Mouse (Mus musculus) hindbrain, embryonic 12.5 days (tissue): ENCODE data around the gene Fbxo2. TPM values are rescaled to one million over a fixed set of nuclear protein-coding genes. Genes with fewer than 3 reads are reported as not detected.
A peak's percentile ranks its signal among the peaks of the same experiment; 100 is the strongest.

ENCODE experiments used
- ATAC-seq: fragments of 200-750 bp; cut with Nextera tagmentation; 2 replicates; pipeline ENCODE4 v1.8.0; 2017; ENCODE audit warnings: moderate TSS enrichment; ENCODE audit not compliant: low FRiP score
- H3K27ac ChIP-seq: fragments of 300-500 bp; sonication (generic); 2 replicates; pipeline ENCODE4 v1.5.1; 2016; ENCODE audit warnings: mild to moderate bottlenecking
- H3K27me3 ChIP-seq: fragments of 300-500 bp; sonication (generic); 2 replicates; pipeline ENCODE4 v1.6.1; 2016; ENCODE audit warnings: mild to moderate bottlenecking
- H3K36me3 ChIP-seq: fragments of 300-500 bp; sonication (generic); 2 replicates; pipeline ENCODE4 v1.6.1; 2016; ENCODE audit warnings: mild to moderate bottlenecking
- H3K4me1 ChIP-seq: fragments of 300-500 bp; sonication (generic); 2 replicates; pipeline ENCODE4 v1.6.1; 2016
- H3K4me2 ChIP-seq: fragments of 300-500 bp; sonication (generic); replicated peaks from 2 replicates; pipeline ENCODE4 v1.6.1; 2016; ENCODE audit warnings: mild to moderate bottlenecking
- H3K4me3 ChIP-seq: fragments of 300-500 bp; sonication (generic); 2 replicates; pipeline ENCODE4 v1.5.1; 2016; ENCODE audit warnings: mild to moderate bottlenecking
- H3K9ac ChIP-seq: fragments of 300-500 bp; sonication (generic); 2 replicates; pipeline ENCODE4 v1.6.1; 2016; ENCODE audit warnings: mild to moderate bottlenecking, moderate library complexity
- H3K9me3 ChIP-seq: fragments of 300-500 bp; sonication (generic); replicated peaks from 2 replicates; pipeline ENCODE4 v1.6.1; 2016; ENCODE audit warnings: mild to moderate bottlenecking
- WGBS: fragments of 180-500 bp; shearing (Covaris S2); methylation state at CpG from one replicate; pipeline ENCODE4 v1.1.7; 2016; 5-methylcytosine and 5-hydroxymethylcytosine counted together
- polyA plus RNA-seq: library from polyadenylated mRNA; unstranded; fragments of >200 nt; fragmentation: Nextera tagmentation; extraction: Ambion mirVana; gene quantifications from 2 replicates; pipeline ENCODE4 v1.2.1, GENCODE M21; 2016

The Fbxo2 gene
- polyA plus RNA-seq, 1 experiment from 2014 or later, result 10.9 TPM

GRCm38 (mm10) chr4:148128241-148128640, 32.2 kb upstream of the Fbxo2 start:
- Histone ChIP-seq H3K4me3 (peak overlapping the region; percentile 81), H3K9ac (peak overlapping the region; percentile 98; the same call in 1 of the 2 replicates), H3K27me3 (peaks cover 16% of the 10 kb centered on the region), H3K27ac (peak overlapping the region; percentile 99), H3K36me3 (no peaks in the 10 kb centered on the region), H3K4me2 (peak overlapping the region; percentile 80), H3K4me1 (peaks cover 63% of the 10 kb centered on the region), H3K9me3 (no peaks in the 10 kb centered on the region)
- no peak for ATAC-seq
- WGBS, result 53% methylated on average over 1 of the region's 1 CpGs

- Histone ChIP-seq H3K36me3 (no peaks in the 10 kb centered on the region), H3K4me3 (peak overlapping the region; percentile 81), H3K9me3 (no peaks in the 10 kb centered on the region), H3K27me3 (peaks cover 16% of the 10 kb centered on the region), H3K9ac (peak overlapping the region; percentile 98), H3K27ac (peak overlapping the region; percentile 99), H3K4me2 (peak overlapping the region; percentile 80), H3K4me1 (peaks cover 63% of the 10 kb centered on the region)
- 75% methylated on average over 2 of the region's 2 CpGs for WGBS
- ATAC-seq, result no peak
These were observed 31.7 kb upstream of the Fbxo2 start for GRCm38 (mm10) chr4:148128672-148129071.

GRCm38 (mm10) chr4:148130133-148130532, 30.3 kb upstream of the Fbxo2 start, which contains the start of gene Mad2l2:
TSS of gene Mad2l2 (plus strand) at chr4:148130384.
- WGBS, result 2% methylated on average over 17 of the region's 18 CpGs
- ATAC-seq, result peak; percentile 11
- Histone ChIP-seq H3K27ac (peak within 1 kb of the TSS; percentile 99), H3K4me3 (peak within 1 kb of the TSS; percentile 81), H3K9me3 (no peaks in the 10 kb centered on the region), H3K36me3 (no peaks in the 10 kb centered on the region), H3K9ac (peak within 1 kb of the TSS; percentile 98), H3K4me1 (peaks cover 55% of the 10 kb centered on the region), H3K4me2 (peak within 1 kb of the TSS; percentile 80), H3K27me3 (peaks cover 16% of the 10 kb centered on the region)

GRCm38 (mm10) chr4:148130561-148131413, 29.6 kb upstream of the Fbxo2 start, which contains the start of gene Draxin:
TSS of gene Draxin (minus strand) at chr4:148130698.
- Histone ChIP-seq H3K36me3 (no peaks in the 10 kb centered on the region), H3K27me3 (peaks cover 16% of the 10 kb centered on the region), H3K4me1 (peaks cover 53% of the 10 kb centered on the region), H3K4me3 (peak within 1 kb of the TSS; percentile 81), H3K9ac (peak within 1 kb of the TSS; percentile 98), H3K4me2 (peak within 1 kb of the TSS; percentile 80), H3K9me3 (no peaks in the 10 kb centered on the region), H3K27ac (peak within 1 kb of the TSS; percentile 99)
- ATAC-seq, result peak; percentile 86
- under 1% methylated on average over 72 of the region's 87 CpGs for WGBS

GRCm38 (mm10) chr4:148131497-148132081, 28.8 kb upstream of the Fbxo2 start:
- peak overlapping the region; percentile 98 for H3K9ac ChIP-seq
- H3K36me3 ChIP-seq, result no peaks in the 10 kb centered on the region
- peak overlapping the region; percentile 80 for H3K4me2 ChIP-seq
- H3K27me3 ChIP-seq, result peaks cover 16% of the 10 kb centered on the region
- H3K4me3 ChIP-seq, result peak overlapping the region; percentile 81
- peak overlapping the region; percentile 99 for H3K27ac ChIP-seq
- H3K9me3 ChIP-seq, result no peaks in the 10 kb centered on the region
- peak; percentile 75 for ATAC-seq
- peaks cover 45% of the 10 kb centered on the region for H3K4me1 ChIP-seq
- under 1% methylated on average over 21 of the region's 21 CpGs for WGBS

- no peak for ATAC-seq
- 89% methylated on average over 8 of the region's 8 CpGs for WGBS
These were observed 25.4 kb upstream of the Fbxo2 start for GRCm38 (mm10) chr4:148134988-148135387.

GRCm38 (mm10) chr4:148137503-148137902, 22.9 kb upstream of the Fbxo2 start:
- H3K4me1 ChIP-seq, result peaks cover 22% of the 10 kb centered on the region
- no peak overlapping the region for H3K9ac ChIP-seq
- no peak overlapping the region for H3K4me3 ChIP-seq
- no peaks in the 10 kb centered on the region for H3K36me3 ChIP-seq
- peaks cover 7% of the 10 kb centered on the region; the same call in 1 of the 2 replicates for H3K27me3 ChIP-seq
- ATAC-seq, result no peak
- no peak overlapping the region for H3K27ac ChIP-seq
- no peak overlapping the region for H3K4me2 ChIP-seq
- no peaks in the 10 kb centered on the region for H3K9me3 ChIP-seq
- WGBS, result 66% methylated on average over 8 of the region's 8 CpGs

More at GRCm38 (mm10) chr4:148134988-148135387, 25.4 kb upstream of the Fbxo2 start:
- Histone ChIP-seq H3K9ac (no peak overlapping the region), H3K4me1 (peaks cover 30% of the 10 kb centered on the region), H3K4me3 (no peak overlapping the region), H3K36me3 (no peaks in the 10 kb centered on the region), H3K9me3 (no peaks in the 10 kb centered on the region), H3K4me2 (no peak overlapping the region), H3K27me3 (peaks cover 13% of the 10 kb centered on the region), H3K27ac (no peak overlapping the region)

- Histone ChIP-seq H3K27me3 (peaks cover 7% of the 10 kb centered on the region; the same call in 1 of the 2 replicates), H3K4me1 (peaks cover 22% of the 10 kb centered on the region), H3K4me3 (peak overlapping the region; percentile 65), H3K27ac (peak overlapping the region; percentile 91), H3K4me2 (peak overlapping the region; percentile 84), H3K9ac (peak overlapping the region; percentile 79; the same call in 1 of the 2 replicates), H3K9me3 (no peaks in the 10 kb centered on the region), H3K36me3 (peaks cover 8% of the 10 kb centered on the region)
- under 1% methylated on average over 12 of the region's 12 CpGs for WGBS
- peak; percentile 39 for ATAC-seq
These were observed 20.7 kb upstream of the Fbxo2 start for GRCm38 (mm10) chr4:148139767-148140097.

- no peaks in the 10 kb centered on the region for H3K9me3 ChIP-seq
- H3K9ac ChIP-seq, result peak overlapping the region; percentile 79
- H3K4me1 ChIP-seq, result peaks cover 22% of the 10 kb centered on the region
- under 1% methylated on average over 65 of the region's 65 CpGs for WGBS
- H3K4me2 ChIP-seq, result peak overlapping the region; percentile 84
- peak; percentile 95 for ATAC-seq
- H3K36me3 ChIP-seq, result peaks cover 14% of the 10 kb centered on the region
- peaks cover 7% of the 10 kb centered on the region; the same call in 1 of the 2 replicates for H3K27me3 ChIP-seq
- peak overlapping the region; percentile 65 for H3K4me3 ChIP-seq
- H3K27ac ChIP-seq, result peak overlapping the region; percentile 91
These were observed 20.1 kb upstream of the Fbxo2 start for GRCm38 (mm10) chr4:148140098-148141011.

GRCm38 (mm10) chr4:148143721-148144120, 16.7 kb upstream of the Fbxo2 start:
- ATAC-seq, result no peak
- H3K36me3 ChIP-seq, result peaks cover 38% of the 10 kb centered on the region

GRCm38 (mm10) chr4:148147714-148148113, 12.7 kb upstream of the Fbxo2 start:
- Histone ChIP-seq H3K27me3 (no peaks in the 10 kb centered on the region), H3K9ac (no peak overlapping the region), H3K36me3 (peaks cover 40% of the 10 kb centered on the region), H3K4me1 (peaks cover 14% of the 10 kb centered on the region), H3K27ac (no peak overlapping the region), H3K4me2 (no peak overlapping the region), H3K9me3 (no peaks in the 10 kb centered on the region), H3K4me3 (no peak overlapping the region)
- 93% methylated on average over 2 of the region's 2 CpGs for WGBS
- no peak for ATAC-seq

More at GRCm38 (mm10) chr4:148143721-148144120, 16.7 kb upstream of the Fbxo2 start:
- 89% methylated on average over 5 of the region's 5 CpGs for WGBS
- Histone ChIP-seq H3K4me2 (no peak overlapping the region), H3K4me1 (peaks cover 16% of the 10 kb centered on the region), H3K9me3 (no peaks in the 10 kb centered on the region), H3K27ac (no peak overlapping the region), H3K27me3 (0 out of 2 replicates have a peak, but pooled peaks cover under 1% of the 10 kb centered on the region), H3K9ac (no peak overlapping the region), H3K4me3 (no peak overlapping the region)
